Mouse (Mus musculus): ENCODE results near the gene Tgif1.

Gene Tgif1

DNA sequence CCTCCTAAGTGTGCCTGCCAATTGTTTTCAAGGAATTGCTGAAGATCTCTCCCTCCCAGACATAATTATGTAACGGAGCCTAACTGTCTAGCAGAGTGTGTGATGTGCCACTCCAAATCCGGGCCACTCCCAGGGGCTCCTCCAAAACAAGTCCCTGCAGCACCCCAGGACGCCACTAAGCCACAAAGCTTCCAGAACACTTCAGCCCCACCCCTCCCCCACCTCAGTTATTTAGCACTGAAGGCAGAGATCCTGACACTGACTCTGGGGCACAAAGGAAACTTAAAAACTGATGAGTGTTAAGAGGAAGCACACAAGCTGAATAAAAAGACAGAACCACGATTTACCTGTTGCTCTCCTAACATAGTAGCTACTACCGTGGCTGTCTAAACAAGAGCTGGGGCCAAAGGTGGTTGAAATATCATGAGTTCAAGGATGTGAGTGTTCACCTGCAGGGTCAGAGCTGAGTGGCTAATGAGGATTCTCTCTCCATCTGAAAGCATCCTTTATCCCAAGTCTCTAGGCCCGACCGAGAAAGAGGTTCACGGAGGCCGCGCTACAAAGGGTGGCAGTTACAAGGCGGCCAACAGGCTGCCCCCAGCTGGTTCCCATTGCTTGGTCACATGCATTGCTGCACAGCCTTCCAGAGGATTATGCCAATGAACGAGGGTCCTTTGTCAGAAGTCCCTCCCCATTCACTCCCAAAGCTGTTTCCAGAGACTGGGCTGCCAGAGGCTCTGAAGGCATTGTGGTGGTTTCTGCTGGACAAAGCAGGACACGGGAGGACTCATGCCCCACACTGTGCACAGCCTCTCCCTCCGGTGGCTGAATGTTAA, 19.0 kb upstream of the Tgif1 start:
- peaks cover 85% of the 10 kb centered on the region for H3K4me1 ChIP-seq (replicated peaks; ENCODE audit: low read depth, low read length)
- H3K36me3 ChIP-seq (ENCODE audit: insufficient read depth, low read length), result peaks cover 15% of the 10 kb centered on the region
- H3K27me3 ChIP-seq (ENCODE audit: insufficient read depth, low read length), result no peaks in the 10 kb centered on the region
- H3K4me3 ChIP-seq (replicated peaks; ENCODE audit: low read length), result peak overlapping the region; percentile 78
- H3K9me3 ChIP-seq (ENCODE audit: low read length), result peaks cover 14% of the 10 kb centered on the region
- TF ChIP-seq NANOG (IDR thresholded peaks at IDR 0.05; ENCODE audit: borderline replicate concordance, low read length) (peak; percentile 66), POU5F1 (IDR thresholded peaks at IDR 0.05; ENCODE audit: borderline replicate concordance, low read length) (no peak)

DNA sequence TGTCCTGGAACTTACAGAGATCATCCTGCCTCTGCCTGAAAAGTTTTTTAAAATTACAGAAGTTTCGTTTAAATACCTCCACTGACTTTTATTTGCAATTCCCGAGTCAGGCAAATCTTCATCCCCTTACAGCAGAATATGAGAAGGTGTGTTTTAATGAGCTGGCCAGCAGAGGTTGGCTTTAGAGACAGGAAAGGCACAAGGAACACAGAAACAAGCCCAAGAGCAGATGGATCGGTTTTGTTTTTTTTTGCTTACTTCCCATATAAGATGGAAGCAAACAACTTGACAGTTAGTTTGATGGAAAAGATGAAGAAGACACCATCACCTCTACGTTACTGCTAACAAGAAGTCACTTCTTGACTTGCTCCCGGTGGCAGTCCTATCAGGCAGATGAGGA, 18.3 kb upstream of the Tgif1 start:
- TF ChIP-seq NANOG (IDR thresholded peaks at IDR 0.05; ENCODE audit: borderline replicate concordance, low read length) (no peak), CTCF (conservative IDR thresholded peaks at IDR 0.05; ENCODE audit: low read length) (no peak), POU5F1 (IDR thresholded peaks at IDR 0.05; ENCODE audit: borderline replicate concordance, low read length) (no peak)
- Histone ChIP-seq H3K36me3 (ENCODE audit: insufficient read depth, low read length) (peaks cover 10% of the 10 kb centered on the region), H3K4me3 (replicated peaks; ENCODE audit: low read length) (peak overlapping the region; percentile 78), H3K4me1 (replicated peaks; ENCODE audit: low read depth, low read length) (peaks cover 81% of the 10 kb centered on the region), H3K27me3 (ENCODE audit: insufficient read depth, low read length) (no peaks in the 10 kb centered on the region), H3K9me3 (ENCODE audit: low read length) (peaks cover 14% of the 10 kb centered on the region)

DNA sequence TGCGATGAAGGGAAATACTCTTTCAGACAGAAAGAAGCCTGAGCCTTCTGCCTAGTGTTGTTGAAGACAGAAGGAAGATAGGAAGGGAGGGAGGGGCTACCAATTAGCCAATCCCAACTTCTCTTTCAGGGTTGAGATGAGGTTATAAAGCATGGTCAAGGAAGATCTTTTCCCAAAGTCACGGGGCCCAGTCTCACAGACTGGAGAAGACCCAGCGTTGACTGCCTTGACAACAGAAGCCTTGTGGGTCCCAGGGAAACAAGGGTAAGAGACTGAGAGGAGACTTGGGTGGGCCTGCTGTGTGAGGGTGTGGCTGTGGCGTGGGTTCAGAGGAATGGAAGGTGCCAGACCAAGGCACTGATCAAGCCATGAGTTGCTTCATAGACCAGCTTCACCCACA, 17.2 kb upstream of the Tgif1 start:
- Histone ChIP-seq H3K27me3 (ENCODE audit: insufficient read depth, low read length) (no peaks in the 10 kb centered on the region), H3K4me1 (replicated peaks; ENCODE audit: low read depth, low read length) (peaks cover 87% of the 10 kb centered on the region)
- TF ChIP-seq NANOG (IDR thresholded peaks at IDR 0.05; ENCODE audit: borderline replicate concordance, low read length), result no peak
- no peak for TF ChIP-seq POU5F1 (IDR thresholded peaks at IDR 0.05; ENCODE audit: borderline replicate concordance, low read length)
- no peak for TF ChIP-seq CTCF (conservative IDR thresholded peaks at IDR 0.05; ENCODE audit: low read length)

DNA sequence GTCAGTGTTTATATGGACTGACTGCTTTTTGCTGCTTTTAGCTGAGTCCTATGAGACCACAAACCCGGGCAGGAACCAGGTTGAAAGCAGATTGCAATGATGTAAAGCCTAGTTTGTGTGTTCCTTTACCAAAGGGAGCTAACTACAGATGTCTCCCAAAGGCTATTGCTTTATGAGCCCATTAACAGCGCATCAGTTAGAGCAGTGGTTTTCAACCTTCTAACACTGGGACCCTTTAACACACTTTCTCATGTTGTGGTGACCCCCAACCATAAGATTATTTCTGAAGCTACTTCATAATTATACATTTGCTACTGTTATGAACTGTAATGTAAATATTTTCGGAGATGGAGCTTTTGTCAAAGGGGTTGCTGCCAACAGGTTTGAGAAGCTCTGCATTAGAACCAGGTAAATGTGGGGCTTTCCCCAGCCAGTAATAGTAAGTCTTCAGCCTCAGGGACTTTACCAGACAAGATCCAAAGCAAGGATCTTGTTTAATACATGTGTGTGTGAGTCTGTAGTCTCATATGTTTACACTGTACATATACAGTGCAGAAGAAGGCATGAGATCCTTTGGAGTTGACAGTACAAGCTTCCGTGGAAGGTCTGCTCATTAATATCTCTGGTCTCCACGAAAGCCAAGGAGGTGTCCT, 15.4 kb upstream of the Tgif1 start:
- peaks cover 88% of the 10 kb centered on the region for H3K4me1 ChIP-seq (replicated peaks; ENCODE audit: low read depth, low read length)
- H3K27me3 ChIP-seq (ENCODE audit: insufficient read depth, low read length), result no peaks in the 10 kb centered on the region
- H3K36me3 ChIP-seq (ENCODE audit: insufficient read depth, low read length), result peaks cover 2% of the 10 kb centered on the region; the same call in 1 of the 2 replicates
- peaks cover 14% of the 10 kb centered on the region for H3K9me3 ChIP-seq (ENCODE audit: low read length)
- no peak for TF ChIP-seq POU5F1 (IDR thresholded peaks at IDR 0.05; ENCODE audit: borderline replicate concordance, low read length)
- TF ChIP-seq NANOG (IDR thresholded peaks at IDR 0.05; ENCODE audit: borderline replicate concordance, low read length), result no peak
- TF ChIP-seq CTCF (conservative IDR thresholded peaks at IDR 0.05; ENCODE audit: low read length), result no peak
- no peak overlapping the region for H3K4me3 ChIP-seq (replicated peaks; ENCODE audit: low read length)

More for the DNA sequence above, 17.2 kb upstream of the Tgif1 start:
- peaks cover 14% of the 10 kb centered on the region for H3K9me3 ChIP-seq (ENCODE audit: low read length)
- H3K36me3 ChIP-seq (ENCODE audit: insufficient read depth, low read length), result peaks cover 9% of the 10 kb centered on the region
- H3K4me3 ChIP-seq (replicated peaks; ENCODE audit: low read length), result peak overlapping the region; percentile 78

DNA sequence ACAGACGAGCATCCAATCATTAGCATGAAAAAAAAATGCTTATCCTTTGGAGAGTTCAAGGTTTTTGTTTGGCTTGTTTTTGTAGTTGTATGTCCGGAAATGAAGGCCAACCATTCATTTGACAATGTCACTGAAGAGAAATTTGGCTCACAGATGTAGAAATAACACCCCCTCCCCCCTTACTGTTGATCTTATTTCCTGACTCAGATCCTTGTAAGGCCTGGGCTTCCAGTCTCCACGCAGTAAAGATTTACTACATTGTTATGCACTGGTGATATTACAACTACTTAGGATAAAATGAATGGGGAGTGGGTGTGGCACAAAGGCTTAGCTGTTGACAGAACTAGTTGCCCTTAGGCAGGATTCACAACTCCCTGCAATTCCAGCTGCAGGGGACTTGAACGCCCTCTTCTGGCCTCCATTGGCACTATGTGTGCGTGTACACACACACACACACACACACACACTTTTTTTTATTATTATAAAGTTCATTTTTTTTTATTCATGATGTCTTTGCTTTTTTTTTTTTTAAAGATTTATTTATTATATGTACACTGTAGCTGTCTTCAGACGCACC, 13.3 kb upstream of the Tgif1 start:
- Histone ChIP-seq H3K36me3 (ENCODE audit: insufficient read depth, low read length) (peaks cover 20% of the 10 kb centered on the region), H3K27me3 (ENCODE audit: insufficient read depth, low read length) (no peaks in the 10 kb centered on the region), H3K4me1 (replicated peaks; ENCODE audit: low read depth, low read length) (peaks cover 87% of the 10 kb centered on the region), H3K9me3 (ENCODE audit: low read length) (peaks cover 14% of the 10 kb centered on the region), H3K4me3 (replicated peaks; ENCODE audit: low read length) (0 out of 2 replicates have a peak overlapping the region, but pooled peaks have one; percentile 50)
- TF ChIP-seq NANOG (IDR thresholded peaks at IDR 0.05; ENCODE audit: borderline replicate concordance, low read length), result peak; percentile 84; the same call in 1 of the 2 replicates
- TF ChIP-seq CTCF (conservative IDR thresholded peaks at IDR 0.05; ENCODE audit: low read length), result peak; percentile 32; the same call in 1 of the 2 replicates
- peak; percentile 86 for TF ChIP-seq POU5F1 (IDR thresholded peaks at IDR 0.05; ENCODE audit: borderline replicate concordance, low read length)

DNA sequence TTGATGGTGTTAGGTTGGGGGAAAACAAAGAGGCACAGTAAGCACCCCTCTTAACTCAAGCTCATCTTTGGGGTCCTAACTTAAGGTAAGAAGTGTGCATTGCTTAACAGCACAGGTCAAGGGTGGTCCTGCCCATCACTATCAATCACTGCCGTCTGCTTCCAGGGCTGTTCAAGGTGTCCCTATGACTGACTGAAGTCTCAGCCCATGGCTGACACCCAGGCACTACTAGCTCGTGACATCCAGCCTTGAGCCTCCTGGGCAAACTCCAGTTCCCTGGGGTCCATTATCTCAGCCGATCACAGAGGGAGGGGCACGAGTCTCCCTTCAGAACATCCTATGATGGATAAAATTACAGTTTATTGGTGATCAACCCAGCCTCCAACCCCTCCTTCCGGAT, 12.7 kb upstream of the Tgif1 start:
- H3K4me1 ChIP-seq (replicated peaks; ENCODE audit: low read depth, low read length), result peaks cover 87% of the 10 kb centered on the region
- H3K36me3 ChIP-seq (ENCODE audit: insufficient read depth, low read length), result peaks cover 26% of the 10 kb centered on the region
- peak overlapping the region; percentile 50 for H3K4me3 ChIP-seq (replicated peaks; ENCODE audit: low read length)
- TF ChIP-seq CTCF (conservative IDR thresholded peaks at IDR 0.05; ENCODE audit: low read length) (no peak), NANOG (IDR thresholded peaks at IDR 0.05; ENCODE audit: borderline replicate concordance, low read length) (no peak), POU5F1 (IDR thresholded peaks at IDR 0.05; ENCODE audit: borderline replicate concordance, low read length) (no peak)
- no peaks in the 10 kb centered on the region for H3K27me3 ChIP-seq (ENCODE audit: insufficient read depth, low read length)
- H3K9me3 ChIP-seq (ENCODE audit: low read length), result peaks cover 14% of the 10 kb centered on the region

DNA sequence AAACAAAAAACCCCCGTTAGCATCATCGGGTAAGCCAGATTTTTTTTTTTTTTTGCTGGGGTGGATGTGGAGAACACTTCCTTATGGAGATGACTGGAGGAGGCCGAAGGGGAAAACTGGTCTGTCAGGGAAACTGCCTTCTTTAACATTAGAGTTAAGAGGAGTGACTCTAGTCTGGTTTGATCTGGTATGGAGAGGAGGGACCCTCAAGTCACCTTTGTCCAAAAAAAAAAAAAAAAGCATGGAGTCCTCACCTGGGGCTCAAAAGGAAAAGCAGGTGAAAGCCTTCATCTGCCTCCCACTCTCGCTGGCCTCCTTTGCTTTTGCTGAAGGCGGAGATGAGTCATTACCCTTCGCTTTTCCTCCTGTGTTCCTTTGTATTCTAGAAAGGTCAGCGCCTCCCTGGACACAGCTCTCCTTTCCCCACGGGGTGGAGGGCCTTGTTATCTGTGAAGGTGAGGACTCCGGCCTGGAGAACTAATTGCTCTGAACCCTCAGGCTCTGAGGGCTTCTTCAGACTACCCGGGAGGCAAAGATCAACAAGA, 11.8 kb upstream of the Tgif1 start:
- H3K27me3 ChIP-seq (ENCODE audit: insufficient read depth, low read length), result no peaks in the 10 kb centered on the region
- H3K4me1 ChIP-seq (replicated peaks; ENCODE audit: low read depth, low read length), result peaks cover 87% of the 10 kb centered on the region
- H3K9me3 ChIP-seq (ENCODE audit: low read length), result peaks cover 8% of the 10 kb centered on the region
- TF ChIP-seq NANOG (IDR thresholded peaks at IDR 0.05; ENCODE audit: borderline replicate concordance, low read length) (peak; percentile 47; the same call in 1 of the 2 replicates), POU5F1 (IDR thresholded peaks at IDR 0.05; ENCODE audit: borderline replicate concordance, low read length) (no peak)
- peak overlapping the region; percentile 56 for H3K4me3 ChIP-seq (replicated peaks; ENCODE audit: low read length)
- H3K36me3 ChIP-seq (ENCODE audit: insufficient read depth, low read length), result peaks cover 33% of the 10 kb centered on the region

DNA sequence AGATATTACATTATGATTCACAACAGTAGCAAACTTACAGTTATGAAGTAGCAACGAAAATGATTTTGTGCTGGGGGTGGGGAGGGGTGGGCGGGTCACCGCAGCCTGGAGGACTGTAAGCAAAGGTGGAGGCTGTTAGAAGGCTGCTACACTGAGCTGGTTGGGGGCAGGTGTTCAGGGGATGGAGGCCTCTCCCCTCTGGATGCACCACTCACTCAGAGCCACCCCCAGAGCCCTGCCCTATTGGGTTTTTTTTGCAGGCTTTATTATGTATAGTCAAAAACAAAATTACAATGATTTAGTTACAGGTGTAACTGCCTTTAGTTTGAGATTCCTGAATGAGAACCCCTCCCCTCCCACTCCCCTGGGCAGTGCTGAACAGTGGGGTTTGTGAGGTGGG, 11.3 kb upstream of the Tgif1 start:
- Histone ChIP-seq H3K27me3 (ENCODE audit: insufficient read depth, low read length) (no peaks in the 10 kb centered on the region), H3K9me3 (ENCODE audit: low read length) (peaks cover 6% of the 10 kb centered on the region; the same call in 1 of the 2 replicates), H3K4me1 (replicated peaks; ENCODE audit: low read depth, low read length) (peaks cover 87% of the 10 kb centered on the region), H3K4me3 (replicated peaks; ENCODE audit: low read length) (peak overlapping the region; percentile 56), H3K36me3 (ENCODE audit: insufficient read depth, low read length) (peaks cover 38% of the 10 kb centered on the region)
- TF ChIP-seq POU5F1 (IDR thresholded peaks at IDR 0.05; ENCODE audit: borderline replicate concordance, low read length) (no peak), CTCF (conservative IDR thresholded peaks at IDR 0.05; ENCODE audit: low read length) (no peak), NANOG (IDR thresholded peaks at IDR 0.05; ENCODE audit: borderline replicate concordance, low read length) (no peak)
